Mouse (Mus musculus): ENCODE data around the gene Ubr3. TPM values are rescaled to one million over a fixed set of nuclear protein-coding genes. Genes with fewer than 3 reads are reported as not detected.

The Ubr3 gene
- polyA plus RNA-seq (2012; rRNA removed; ENCODE audit: low replicate concordance), result 19.6 and 20.6 TPM in 2 replicates

DNA sequence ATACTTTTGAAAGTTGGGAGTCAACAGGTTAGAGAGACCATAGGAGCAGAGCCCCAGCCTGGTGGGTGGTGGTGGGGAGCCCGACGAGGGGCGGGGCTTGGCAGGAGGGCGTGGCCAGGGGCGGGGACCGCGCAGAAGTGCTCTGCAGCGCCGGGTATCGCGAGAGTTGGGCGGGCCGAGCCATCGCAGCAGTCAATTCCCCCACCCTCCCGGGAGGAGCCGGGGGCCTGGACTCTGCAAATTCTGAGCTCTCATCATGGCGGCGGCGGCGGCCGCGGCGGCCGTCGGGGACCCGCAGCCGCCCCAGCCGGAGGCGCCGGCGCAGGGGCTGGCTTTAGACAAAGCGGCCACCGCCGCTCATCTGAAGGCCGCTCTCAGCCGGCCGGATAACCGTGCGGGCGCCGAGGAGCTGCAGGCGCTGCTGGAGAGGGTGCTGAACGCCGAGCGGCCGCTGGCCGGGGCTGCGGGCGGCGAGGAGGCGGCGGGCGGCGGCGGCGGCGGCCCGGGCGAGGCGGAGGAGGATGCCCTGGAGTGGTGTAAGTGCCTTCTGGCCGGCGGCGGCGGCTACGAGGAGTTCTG, at the start of gene Ubr3:
Gene Ubr3, plus strand, starts transcription at position 208 of the 579 bp plus-strand sequence.

DNA sequence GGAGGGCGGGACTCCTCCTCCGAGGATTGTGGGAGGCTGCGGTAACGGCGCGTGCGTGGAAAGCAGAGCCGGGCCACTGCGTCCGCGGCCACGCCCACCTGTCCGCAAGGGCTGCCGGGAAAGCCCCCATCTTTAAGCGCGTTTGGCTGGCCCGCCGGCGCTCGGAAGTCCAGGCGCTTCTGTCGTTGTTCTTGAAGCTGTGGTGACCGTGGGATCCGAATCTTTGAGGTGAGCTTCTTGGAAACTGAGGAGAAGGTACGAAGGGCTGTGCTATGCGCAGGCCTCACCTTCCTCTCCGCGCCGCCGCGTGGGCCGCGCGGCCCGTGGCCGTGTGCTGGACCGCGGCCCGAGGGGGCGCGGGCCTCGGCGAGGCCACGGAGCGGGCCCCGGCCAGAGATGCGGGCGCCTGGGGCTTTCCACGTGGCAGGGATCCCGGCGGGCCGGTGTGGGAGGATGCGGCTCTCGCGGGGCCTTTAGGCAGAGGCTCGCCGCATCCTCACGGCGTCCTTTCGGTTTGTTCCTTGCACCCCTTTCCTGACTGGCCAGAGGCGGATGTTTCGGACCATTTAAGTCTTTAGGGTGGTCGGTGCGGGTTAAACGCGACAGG, 35.5 kb upstream of the Ubr3 start, which contains the start of gene Ssb:
Gene Ssb, plus strand, starts transcription at position 78 of the 607 bp plus-strand sequence.

DNA sequence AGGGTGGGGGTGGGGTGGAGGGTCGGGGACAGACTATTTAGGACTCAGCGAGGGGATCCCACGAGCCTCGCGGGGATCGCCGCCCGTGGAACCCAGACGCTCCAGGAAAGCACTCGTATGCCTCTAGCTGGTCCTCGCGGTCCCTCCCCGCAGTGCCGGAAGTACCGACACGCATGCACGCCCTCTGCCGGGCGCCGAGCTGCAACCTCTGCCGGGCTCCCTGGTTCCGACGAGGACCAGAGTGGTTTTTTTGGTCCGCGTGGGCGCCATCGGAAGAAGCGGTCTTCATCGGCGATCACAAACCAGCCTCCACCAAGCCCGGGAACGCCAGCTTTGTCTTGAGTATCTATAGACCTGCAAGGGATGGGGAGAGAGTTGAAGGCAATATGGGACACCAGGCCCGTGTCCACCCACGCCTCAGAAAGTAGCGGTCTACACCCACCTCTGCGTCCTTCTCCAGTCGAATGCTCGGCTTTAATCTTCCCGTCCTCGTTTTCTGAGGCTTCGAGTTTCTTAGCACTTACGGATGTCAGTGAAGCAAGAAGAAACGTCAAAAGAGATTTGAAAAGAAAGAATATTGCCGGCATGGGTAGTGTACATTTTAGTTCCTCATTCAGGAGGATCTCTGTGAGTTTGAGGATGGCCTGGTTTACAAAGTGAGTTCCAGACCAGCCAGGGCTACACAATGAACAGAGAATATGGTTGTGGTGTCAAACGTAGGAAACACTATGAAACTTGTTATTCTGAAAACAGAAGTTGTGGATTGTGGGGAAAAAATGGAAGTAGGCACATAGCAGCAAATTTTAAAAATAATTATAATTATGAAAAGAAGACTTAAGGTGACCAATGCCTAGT, 11.4 kb upstream of the Ubr3 start, which contains the start of gene Mettl5:
Gene Mettl5, minus strand, starts transcription at position 165 of the 855 bp plus-strand sequence.

DNA sequence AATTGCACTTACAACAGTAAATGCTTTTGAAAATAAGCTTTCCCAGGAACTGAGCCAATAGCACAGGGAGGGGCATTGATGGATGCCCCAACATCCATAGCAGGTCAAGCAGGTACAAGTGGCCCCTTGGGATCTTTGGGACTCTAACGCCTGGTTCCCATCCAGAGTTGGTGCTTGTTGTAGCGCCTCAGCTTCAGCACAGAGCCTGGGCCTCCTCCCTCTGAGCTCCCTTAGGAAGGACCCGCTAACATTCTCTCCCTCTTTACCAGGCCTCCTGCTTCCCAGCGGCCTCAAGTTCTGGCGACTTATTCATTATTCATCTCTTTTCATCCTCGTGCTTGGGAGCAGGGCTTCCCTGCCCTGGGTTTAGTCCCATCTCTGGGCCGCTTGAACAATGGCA, 141.7 kb downstream of the Ubr3 start, which contains the start of gene Myo3b:
Gene Myo3b, plus strand, starts transcription at position 375 of the 400 bp plus-strand sequence.

Other genes with a start within 250 kb of the Ubr3 start
- gene Klhl41, start 227.1 kb upstream of the Ubr3 start, polyA plus RNA-seq (2012; rRNA removed; ENCODE audit: low replicate concordance), result 0.04 TPM in 1 of 2 replicates, not detected in the other
- gene Fastkd1, start 183.7 kb upstream of the Ubr3 start, polyA plus RNA-seq (2012; rRNA removed; ENCODE audit: low replicate concordance), result 5.7 and 6.1 TPM in 2 replicates
- gene Ppig, start 174.7 kb upstream of the Ubr3 start, polyA plus RNA-seq (2012; rRNA removed; ENCODE audit: low replicate concordance), result 2.3 and 3.6 TPM in 2 replicates
- gene Ccdc173, start 107.7 kb upstream of the Ubr3 start, polyA plus RNA-seq (2012; rRNA removed; ENCODE audit: low replicate concordance), result 0.44 and 0.62 TPM in 2 replicates
- gene Phospho2, start 107.6 kb upstream of the Ubr3 start, polyA plus RNA-seq (2012; rRNA removed; ENCODE audit: low replicate concordance), result 26.9 and 38.1 TPM in 2 replicates
- gene Klhl23, start 75.3 kb upstream of the Ubr3 start, polyA plus RNA-seq (2012; rRNA removed; ENCODE audit: low replicate concordance), result 1.9 and 16.8 TPM in 2 replicates
- 4.6 and 5.2 TPM in 2 replicates for gene Ssb, start 35.7 kb upstream of the Ubr3 start, polyA plus RNA-seq (2012; rRNA removed; ENCODE audit: low replicate concordance)
- 3.6 and 4.9 TPM in 2 replicates for gene Mettl5, start 11.6 kb upstream of the Ubr3 start, polyA plus RNA-seq (2012; rRNA removed; ENCODE audit: low replicate concordance)
- 0.03 and 3.1 TPM in 2 replicates for gene Myo3b, start 141.9 kb downstream of the Ubr3 start, polyA plus RNA-seq (2012; rRNA removed; ENCODE audit: low replicate concordance)